Mouse (Mus musculus): ENCODE data around the gene Plekhg5. TPM values are rescaled to one million over a fixed set of nuclear protein-coding genes. Genes with fewer than 3 reads are reported as not detected.

The Plekhg5 gene
- total RNA-seq, 2 experiments from 2014 or later = 21.2 to 25.7 TPM

DNA sequence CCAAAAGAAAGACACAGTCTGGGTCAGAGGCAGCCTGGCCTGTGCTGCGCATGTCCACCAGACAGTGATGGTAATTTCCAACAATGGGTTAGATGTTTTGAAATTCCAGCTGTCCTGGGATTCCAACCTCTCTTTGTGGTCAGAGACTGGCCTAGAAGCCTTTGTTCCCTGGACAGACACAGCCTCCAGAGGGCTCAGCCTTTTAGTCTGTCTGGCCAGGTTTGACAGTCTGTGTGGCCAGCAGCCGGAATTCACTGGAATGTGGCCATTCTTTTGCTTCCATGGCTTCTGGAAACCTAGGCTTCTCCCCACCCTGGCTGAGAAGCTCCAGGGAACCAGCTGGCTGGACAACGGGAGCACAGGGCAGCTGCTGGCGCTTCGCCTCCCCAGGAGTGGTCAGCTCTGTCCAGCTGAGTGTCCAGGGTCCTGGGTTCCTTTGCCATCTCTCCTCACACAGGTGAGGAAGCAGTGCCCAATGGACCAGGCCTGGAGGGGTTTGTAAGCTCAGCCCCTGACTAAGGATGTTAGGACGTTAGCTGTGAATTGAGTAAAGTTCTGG lies 4.1 kb upstream of the Plekhg5 start:
- intact Hi-C loops (cut with DNase I) = no loop called here

DNA sequence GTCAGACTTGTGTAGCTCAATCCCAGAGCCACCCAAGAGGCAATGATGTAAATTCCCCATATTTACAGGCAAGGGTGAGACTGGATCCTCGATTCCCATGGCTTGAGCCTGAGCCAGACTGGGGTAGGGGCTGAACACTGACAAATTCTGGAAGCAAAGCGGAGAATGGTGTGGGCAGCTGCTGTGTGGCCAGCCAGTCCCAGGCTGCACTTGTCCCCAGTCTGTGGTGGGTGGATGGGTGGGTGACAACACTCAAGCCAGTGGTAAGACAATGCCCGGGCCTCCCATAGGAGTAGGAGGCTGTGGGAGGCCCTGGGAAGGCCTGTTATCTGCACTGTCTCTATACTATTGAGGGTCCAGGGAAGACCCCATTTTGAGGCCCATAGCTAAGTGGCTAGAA lies 3.1 kb upstream of the Plekhg5 start:
- intact Hi-C loops (cut with DNase I) = no loop called here
- no peak for DNase-seq

More for the DNA sequence above, 4.1 kb upstream of the Plekhg5 start:
- no peak for DNase-seq

DNA sequence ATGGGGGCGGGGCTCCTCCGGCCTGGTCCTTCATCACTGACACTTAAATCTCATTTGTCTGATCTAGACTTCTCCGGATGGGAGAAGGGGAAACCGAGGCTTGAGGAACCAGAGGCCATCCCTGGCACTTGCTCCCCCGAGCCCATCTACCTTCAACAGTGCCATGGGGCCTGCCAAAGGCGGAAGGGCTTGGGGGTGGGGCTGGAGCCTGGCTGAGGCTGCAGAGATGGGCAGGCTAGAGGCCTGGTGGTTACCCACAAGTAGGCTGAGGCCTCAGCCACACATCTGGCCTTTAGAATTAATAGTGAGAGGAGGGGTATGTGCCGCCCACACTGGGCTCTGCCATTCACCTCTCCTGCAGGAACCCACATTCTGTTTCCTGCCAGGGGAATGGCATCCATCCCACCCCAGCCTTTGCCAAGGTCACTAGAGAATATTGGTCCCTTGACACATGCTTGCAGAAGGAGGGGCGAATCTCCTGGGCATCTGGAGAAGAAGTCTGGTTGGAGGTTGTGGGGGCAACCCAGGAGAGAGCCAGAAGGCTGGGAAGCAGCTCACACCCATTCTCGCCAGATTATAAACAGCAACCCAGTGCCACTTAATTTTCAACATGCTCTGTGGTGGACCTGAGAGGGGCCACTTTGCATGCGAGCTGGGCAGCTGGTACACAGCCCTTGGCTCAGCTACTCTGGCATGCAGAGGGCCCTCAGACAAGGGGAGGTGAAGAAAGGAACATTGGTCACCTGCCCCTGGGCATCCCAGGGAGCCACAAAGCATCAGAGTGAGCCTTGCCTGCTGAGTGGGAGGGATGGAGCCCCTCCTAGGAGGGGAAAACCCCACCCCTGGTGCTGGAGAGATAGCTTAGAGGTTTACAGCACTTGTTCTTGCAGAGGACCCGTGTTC lies 1.6 kb upstream of the Plekhg5 start:
- no peak for DNase-seq
- intact Hi-C loops (cut with DNase I) = no loop called here

DNA sequence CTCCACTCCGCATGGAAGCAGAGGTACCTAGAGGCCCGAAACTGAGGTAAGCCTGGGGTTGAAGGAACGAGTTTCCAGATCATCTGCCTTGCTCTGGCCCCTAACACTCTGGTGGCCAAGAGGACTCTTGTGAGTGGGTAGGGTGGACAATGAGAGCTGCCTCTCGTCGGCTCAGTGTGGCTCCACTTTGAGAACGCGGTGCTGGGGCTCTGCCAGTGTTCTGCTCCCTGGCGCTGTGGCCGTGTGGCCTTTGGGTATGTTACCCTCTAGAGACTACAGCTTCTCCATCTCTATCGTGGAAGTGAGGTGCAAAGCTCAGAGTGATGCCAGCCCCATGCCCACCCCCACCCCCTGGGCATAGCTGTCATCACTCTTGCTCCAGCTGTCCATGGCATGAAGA lies 357 bp downstream of the Plekhg5 start:
- DNase-seq = no peak
- intact Hi-C loops (cut with DNase I) = no loop called here

DNA sequence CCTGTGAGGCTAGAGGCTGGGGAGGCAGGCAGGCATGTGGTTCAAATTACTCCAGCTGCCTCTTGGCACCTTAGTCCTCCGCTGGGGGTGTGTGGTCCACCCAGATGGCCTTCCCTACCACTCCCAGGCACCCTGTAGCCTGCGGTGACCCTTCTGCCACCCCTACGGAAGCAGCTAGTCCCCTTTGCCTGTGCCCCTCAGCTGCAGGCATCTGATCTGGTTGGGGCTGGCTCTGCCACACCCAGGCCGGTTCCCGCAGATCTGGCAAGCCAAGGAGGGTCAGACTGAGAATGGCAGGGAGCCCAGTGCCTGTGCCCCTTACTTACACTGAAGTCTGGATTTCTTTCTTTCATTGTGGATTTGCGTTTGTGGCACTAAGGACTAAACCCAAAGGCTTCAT lies 1.4 kb downstream of the Plekhg5 start:
- no peak for DNase-seq
- intact Hi-C loops (cut with DNase I) = no loop called here

DNA sequence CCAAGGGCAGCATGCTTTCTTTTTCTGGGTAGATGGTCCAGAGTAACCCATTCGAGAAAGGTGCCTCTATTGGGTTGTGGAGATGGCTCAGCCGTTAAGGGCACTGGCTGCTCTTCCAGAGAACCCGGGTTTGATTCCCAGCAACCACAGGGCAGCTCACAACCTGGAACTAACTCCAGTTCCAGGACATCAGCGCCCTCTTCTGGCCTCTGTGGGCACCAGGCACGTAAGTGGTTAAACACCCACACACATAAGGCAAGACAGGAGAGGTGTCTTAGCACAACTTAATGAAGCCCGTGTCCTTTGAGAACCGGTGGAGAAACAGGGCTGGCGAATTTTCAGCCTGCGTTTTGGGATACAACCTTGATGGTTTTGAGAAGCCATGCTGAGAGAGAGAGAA lies 2.2 kb downstream of the Plekhg5 start:
- intact Hi-C loops (cut with DNase I) = no loop called here
- DNase-seq = no peak

DNA sequence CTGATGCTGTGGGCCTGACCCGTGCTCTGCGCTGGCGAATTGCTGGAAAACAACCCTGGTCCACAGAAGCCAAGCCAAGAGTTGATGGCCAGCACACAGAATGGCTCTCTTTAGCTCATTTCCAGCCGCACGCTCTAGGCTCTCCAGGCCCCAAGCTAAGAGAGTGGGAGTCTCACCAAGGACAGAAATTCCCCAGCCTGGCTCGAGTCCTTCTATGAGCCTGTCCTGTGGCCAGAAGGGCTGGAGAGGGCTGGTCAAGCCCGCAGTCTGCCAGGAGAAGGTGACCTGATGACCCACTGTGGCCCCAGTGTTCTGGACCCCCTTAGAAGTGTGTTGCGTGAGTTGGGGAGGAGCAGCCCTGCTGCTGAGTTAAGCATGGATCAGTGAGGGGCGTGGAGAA lies 4.9 kb downstream of the Plekhg5 start:
- no peak for DNase-seq
- intact Hi-C loops (cut with DNase I) = no loop called here

DNA sequence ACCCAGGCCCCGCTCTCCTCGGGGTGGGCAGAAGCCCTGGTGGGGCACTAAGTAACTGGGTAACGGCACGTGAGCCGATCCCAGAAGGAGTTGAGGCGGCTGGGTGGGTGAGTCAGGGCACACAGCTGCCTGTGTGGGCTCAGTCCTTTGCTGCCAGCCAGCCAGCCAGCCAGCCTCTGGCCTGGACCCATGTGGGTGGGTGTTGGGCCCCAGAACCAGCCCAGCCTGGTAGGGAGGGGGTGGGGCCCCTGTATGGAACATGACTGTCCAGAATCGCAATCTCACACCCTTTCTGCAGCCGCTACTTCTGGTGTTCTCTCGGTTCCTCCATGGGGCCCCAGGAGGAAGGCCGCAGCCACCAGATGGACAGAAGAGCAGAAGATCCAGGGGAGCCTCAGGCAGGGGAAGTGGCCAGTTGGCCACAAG lies 5.8 kb downstream of the Plekhg5 start:
- intact Hi-C loops (cut with DNase I) = no loop called here
- no peak for DNase-seq

DNA sequence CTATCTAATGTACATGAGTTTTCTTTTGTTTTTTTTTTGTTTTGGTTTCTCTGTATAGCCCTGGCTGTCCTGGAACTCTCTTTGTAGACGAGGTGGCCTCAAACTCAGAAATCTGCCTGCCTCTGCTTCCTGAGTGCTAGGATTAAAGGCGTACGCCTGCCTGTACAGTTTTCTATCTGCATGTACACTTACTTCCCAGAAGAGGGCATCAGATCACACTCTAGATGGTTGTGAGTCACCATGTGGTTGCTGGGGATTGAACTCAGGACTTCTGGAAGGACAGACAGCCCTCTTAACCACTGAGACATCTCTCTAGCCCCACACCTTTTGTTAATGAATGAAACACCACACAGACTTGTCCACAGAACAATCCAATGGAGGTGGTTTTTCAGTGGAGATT lies 7.0 kb downstream of the Plekhg5 start:
- intact Hi-C loops (cut with DNase I) = no loop called here
- no peak for DNase-seq

DNA sequence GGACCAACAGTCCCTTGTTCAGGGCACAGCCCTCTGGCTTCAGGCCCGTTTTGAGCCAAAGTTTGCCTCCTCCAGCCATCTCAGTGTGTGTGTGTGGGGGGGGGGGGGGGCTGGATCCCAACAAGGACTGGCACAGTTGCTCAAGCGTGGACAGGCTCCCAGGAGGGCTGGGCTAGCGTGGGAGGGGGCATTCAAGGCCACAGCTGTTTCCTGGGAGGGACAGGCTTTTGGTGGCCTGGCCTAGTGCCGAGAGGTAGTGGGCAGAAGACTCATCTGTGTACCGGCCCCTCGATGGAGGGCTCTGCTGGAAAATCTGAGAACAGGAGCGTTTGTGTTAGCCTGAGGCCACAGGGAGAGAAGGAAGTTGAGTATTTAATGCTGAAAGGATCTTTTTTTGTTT lies 7.6 kb downstream of the Plekhg5 start:
- intact Hi-C loops (cut with DNase I) = no loop called here
- DNase-seq = no peak

DNA sequence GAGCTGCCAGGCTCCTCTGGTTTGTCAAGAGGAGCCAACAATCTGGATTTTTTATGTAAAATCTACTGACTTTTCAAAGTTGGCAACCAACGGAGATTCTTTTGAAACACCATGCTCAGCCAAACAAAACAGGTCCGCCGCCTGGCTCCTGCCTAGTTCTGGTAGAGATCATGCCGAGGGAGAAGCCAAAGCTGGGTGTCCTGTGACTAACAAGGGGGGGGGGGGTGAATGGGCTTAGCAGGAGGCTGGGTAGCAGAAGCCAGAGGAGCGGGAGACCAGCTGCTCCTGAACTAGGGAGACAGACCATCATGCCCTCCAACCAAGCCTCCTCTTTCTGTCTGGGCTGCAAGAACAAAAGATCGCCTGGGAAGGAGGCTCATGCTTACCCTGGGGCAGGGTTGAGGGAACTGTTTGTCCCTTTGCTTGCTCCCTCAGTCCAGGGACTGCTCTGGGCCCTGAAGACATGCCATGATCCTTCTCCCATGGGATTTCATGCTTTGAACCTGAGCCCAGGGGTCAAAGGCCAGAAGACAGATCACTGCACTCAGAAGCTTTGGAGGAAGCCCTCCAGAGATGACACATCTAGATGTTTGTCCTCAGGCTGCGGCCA lies 11.4 kb downstream of the Plekhg5 start:
- DNase-seq = no peak
- intact Hi-C loops (cut with DNase I) = no loop called here

DNA sequence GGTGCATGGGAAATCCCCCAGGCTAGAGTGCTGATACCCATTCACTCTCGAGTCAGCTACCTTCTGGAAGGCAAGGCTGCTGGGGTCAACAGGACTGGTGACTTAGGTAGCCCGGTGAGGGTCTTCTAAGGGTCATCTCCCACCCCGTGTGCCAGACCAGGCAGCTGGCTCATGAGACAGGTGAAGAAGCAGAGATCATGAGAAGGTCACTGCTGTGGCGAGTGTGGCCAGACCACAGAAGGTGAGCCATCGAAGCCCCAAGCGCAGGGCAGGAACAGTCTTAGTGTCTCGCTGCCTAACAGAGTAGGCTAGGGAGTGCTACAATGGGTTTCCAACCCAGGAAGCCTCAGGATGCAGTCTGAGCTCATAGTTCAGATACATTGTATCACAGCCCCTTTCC lies 12.3 kb downstream of the Plekhg5 start:
- intact Hi-C loops (cut with DNase I) = no loop called here
- DNase-seq = no peak

DNA sequence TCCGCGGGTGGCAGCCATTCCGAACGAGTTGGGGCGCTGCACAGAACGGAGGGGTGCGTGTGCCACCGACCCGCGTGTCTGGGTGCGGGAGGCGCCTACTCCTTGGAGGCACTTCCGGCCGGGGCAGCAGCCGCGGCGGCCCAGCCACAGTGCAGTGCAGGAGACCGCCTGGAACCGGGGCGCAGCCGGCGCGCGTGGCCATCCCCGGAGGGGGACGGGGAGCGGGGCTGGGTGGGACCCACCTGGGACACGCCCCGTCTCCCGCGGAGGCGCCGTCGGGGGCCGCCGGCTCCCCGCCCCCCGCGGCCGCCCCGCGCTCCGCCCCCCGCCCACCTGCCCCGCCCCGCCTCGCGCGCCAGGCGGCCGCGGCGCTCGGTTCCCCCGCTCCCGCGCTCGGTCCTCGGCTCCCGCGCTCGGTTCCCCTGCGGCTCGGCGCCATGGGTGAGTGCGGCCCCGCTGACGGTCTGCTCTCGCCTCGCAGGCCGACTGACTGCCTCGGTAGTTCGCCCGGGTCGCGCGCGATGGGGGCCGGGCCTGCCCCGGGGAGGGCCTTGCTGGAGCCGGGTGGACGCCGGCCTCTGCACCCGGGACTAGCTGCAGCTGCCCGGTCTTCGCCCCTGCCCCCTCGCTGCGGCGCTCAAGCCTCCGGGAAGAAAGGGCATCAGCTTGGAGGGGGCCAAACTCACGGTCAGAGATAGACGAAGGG lies 14.4 kb downstream of the Plekhg5 start:
- no peak for DNase-seq
- intact Hi-C loops (cut with DNase I) = no loop called here

DNA sequence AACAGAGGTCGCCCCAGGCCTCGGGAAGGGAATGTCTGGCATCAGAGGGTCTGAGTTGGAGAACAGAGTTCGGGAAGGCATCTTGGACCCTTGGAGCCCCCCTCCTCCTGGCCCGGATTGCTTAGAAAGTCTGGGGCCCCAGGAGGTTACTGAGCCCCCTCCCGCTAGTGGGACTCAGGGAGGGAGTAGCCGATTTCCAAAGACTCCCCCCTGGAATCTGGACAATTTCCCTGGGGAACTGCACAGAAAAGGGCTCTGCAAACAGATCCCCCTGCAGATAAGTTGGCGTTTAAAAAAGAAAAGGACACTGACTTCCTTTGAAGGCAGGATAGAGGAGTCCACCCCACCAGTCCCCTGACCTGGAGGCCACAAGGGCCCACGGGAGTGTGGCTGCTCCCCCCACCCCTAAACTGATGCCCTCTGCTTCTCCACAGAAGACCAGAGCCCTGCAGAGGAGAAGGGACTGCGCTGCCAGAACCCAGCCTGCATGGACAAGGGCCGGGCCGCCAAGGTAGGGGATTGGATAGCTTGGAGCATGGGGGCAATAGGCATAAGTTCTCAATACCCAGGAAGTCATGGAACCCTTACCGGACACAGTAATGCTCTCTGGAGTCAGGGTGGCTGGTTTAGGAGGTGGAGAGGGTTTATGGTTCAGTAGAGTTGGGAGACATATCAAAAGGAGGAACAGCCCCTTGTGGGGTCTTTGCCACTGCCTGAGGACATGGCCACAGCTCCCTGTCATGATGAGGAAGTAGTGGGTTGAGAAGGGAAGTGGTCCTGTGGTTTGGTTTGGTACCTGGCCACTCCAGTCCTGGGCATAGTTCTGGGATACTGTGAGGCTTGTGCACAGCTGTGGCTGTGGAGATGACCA lies 15.1 kb downstream of the Plekhg5 start:
- no peak for DNase-seq
- intact Hi-C loops (cut with DNase I) = no loop called here

DNA sequence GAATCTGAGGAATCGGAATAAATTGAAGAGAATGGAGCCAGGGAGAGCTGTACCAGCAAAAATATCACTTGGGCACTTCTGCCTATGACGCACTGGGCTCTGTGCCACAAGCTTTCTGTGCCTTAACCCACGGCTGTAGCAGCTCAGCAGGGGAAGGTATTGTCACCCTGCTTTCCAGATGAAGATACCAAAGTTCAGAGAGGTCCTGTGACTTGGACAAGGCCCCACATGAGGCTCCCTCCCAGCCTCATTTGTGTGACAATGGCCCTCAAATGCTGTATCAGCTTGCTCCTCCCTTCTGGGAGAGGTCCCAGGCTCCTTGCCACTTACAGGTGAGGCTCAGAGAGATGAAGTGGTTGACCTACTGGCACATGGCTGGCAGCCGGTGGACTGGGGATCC lies 15.8 kb downstream of the Plekhg5 start:
- intact Hi-C loops (cut with DNase I) = no loop called here
- DNase-seq = no peak

DNA sequence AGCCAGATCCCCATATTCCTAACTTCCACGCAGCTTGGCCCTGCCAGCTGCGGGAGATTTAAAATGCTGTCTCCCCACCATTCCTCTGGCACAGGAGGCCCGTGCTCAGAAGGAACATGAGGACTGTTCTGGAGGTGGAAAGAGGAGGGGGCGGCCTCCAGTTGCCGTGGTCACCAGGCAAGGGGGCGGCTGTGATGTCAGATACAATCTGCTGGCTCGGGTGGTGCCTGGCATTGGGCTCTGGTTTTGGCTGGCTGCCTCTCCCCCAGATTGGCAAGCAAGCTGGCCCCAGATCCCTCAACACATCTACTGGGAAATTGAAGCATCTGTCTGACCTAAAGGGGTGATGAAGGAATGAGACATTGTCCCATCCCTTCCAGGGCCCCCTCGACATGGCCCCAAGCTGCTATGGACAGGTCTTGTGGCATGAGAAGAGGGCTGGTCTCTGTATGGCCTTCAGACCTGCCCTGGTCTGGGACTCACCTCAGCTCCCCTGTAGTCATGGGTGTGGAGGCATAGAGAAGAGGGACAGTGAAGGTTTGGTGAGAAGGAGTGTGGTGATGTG lies 16.3 kb downstream of the Plekhg5 start:
- DNase-seq = peak; percentile 89
- intact Hi-C loops (cut with DNase I) = no loop called here

DNA sequence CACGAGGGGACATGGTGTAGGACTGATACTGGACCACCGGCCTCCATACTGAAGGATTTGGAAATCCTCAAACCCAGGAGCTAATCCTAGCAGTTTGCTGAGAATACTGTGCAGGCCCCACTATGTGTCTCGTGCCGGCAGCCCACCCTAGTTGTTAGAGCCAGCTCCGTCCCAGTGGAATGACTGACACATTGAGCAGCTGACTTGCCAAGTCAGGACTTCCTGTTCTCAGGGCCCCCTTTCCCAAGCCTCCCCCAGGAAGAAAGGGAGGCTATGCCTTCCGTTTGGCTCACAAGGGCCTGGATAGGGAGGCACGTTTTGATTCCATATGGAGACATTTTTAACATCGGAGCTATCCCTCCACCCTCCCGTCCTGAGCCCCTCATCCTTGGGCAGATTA lies 17.9 kb downstream of the Plekhg5 start:
- intact Hi-C loops (cut with DNase I) = no loop called here
- DNase-seq = no peak

DNA sequence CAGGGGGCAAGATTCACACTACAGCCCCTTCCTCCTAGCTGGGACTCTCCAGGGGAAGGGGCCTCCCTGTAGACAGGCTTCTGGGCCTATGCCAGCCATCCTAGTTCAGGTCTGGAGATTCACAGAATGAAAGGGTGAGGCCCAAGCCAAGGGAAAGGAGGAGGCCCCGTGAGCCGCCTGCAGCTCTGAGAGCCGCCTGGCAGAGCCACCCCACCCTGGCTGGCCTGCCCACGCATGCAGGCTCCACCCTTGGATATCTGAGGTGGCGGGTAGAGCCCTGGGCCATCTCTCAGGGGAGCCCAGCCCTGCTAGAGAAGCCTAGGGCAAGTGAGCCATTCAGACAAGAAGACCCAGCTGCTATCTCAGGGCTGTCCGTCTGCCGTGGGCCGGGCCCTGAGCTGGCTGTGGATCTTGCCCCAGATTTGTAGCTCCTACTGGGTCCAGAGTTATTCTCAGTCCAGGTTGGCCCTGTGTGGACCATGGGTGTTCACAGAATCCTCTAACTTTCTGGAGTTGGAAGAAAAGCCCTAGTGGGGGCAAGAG lies 20.5 kb downstream of the Plekhg5 start:
- intact Hi-C loops (cut with DNase I) = no loop called here

DNA sequence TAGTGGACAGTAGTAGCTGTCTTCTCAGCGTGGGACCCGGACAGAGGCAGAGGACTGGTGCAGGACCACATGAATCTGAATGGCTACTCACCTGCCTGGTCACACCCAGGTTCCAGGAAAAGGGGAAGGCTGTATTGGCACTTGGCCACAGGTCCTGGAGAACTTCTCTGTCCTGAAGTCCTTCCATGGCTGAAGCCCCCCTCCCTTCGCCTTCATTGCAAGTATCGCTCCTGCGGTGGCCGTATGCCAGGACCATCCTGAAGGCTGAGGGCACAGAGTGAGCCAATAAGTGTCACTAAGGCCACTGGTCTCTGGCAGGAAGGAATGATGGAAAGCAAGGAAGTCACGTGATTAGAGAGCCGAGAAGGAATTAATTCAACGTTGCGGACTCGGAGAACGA lies 21.9 kb downstream of the Plekhg5 start:
- no peak for DNase-seq
- intact Hi-C loops (cut with DNase I) = no loop called here

More for the DNA sequence above, 20.5 kb downstream of the Plekhg5 start:
- DNase-seq = no peak
